Mouse (Mus musculus): ENCODE results near the gene Carf. TPM values are rescaled to one million over a fixed set of nuclear protein-coding genes. Genes with fewer than 3 reads are reported as not detected.
"Not testable (repeated sequence)": the region's sequence is repeated elsewhere in the genome, so short reads cannot be mapped to it uniquely, and the experiment has no call there.

The Carf gene
- polyA plus RNA-seq, 1 experiment from 2014 or later = 5.7 TPM

GRCm38 (mm10) chr1:60117721-60118455, 19.8 kb downstream of the Carf start:
- H3K9me3 ChIP-seq = no peaks in the 10 kb centered on the region
- no peaks in the 10 kb centered on the region for H3K27me3 ChIP-seq
- H3K4me2 ChIP-seq = no peak overlapping the region
- H3K9ac ChIP-seq = no peak overlapping the region
- H3K27ac ChIP-seq = no peak overlapping the region
- H3K36me3 ChIP-seq = no peaks in the 10 kb centered on the region
- no peaks in the 10 kb centered on the region for H3K4me1 ChIP-seq
- H3K4me3 ChIP-seq = no peak overlapping the region
- no peak for ATAC-seq (ENCODE audit: borderline replicate concordance, extremely low read depth, low FRiP score, low TSS enrichment)
- WGBS = 58% methylated on average over 7 of the region's 7 CpGs

GRCm38 (mm10) chr1:60137346-60137745, 39.3 kb downstream of the Carf start:
- Histone ChIP-seq H3K27ac (no peak overlapping the region), H3K4me1 (no peaks in the 10 kb centered on the region), H3K9me3 (no peaks in the 10 kb centered on the region), H3K36me3 (no peaks in the 10 kb centered on the region), H3K4me2 (no peak overlapping the region), H3K4me3 (no peak overlapping the region), H3K27me3 (no peaks in the 10 kb centered on the region), H3K9ac (no peak overlapping the region)
- ATAC-seq (ENCODE audit: borderline replicate concordance, extremely low read depth, low FRiP score, low TSS enrichment) = no peak
- 57% methylated on average over 9 of the region's 9 CpGs for WGBS

DNA sequence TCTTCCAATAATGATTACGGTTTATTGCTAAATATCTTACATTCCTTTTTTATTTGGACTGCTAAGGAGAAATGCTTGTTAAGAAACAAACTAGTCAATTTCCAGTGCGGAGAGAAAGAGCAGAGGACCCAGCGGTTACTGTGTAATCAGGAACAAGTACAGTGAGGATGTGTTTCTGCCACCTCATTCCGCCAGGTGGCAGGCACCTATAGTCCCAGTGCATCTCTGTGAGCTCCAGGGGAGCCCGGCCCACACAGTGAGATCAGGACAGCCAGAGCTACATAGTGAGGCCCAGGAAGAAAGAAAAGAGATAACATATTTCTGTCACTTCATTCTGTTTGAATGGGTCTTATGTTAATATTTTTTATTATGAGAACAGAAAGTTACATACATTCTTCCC, 54.7 kb downstream of the Carf start:
- Histone ChIP-seq H3K4me1 (no peaks in the 10 kb centered on the region), H3K27ac (no peak overlapping the region), H3K4me3 (no peak overlapping the region), H3K9ac (no peak overlapping the region), H3K4me2 (no peak overlapping the region), H3K36me3 (no peaks in the 10 kb centered on the region), H3K9me3 (no peaks in the 10 kb centered on the region), H3K27me3 (no peaks in the 10 kb centered on the region)
- 51% methylated on average over 5 of the region's 5 CpGs for WGBS
- ATAC-seq (ENCODE audit: borderline replicate concordance, extremely low read depth, low FRiP score, low TSS enrichment) = no peak

DNA sequence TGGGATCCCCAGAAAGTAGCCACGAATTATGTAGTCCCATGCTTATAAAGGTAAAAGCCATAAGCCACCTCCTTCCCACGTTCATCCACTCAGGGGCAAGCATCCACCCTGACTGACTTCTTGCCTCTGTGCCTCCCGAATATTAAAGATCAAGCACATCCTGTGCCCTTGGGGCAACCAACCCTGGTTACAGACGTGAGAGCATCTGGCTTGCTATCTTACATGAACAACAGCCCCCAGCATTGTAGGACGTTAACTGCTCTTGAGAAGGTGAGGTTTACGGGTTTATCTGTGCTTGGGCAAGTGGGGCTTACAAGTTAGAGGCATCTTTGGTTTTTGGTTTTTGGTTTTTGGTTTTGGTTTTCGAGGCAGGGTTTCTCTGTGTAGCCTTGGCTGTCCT, 58.6 kb downstream of the Carf start:
- Histone ChIP-seq H3K4me1 (no peaks in the 10 kb centered on the region), H3K27ac (no peak overlapping the region), H3K36me3 (no peaks in the 10 kb centered on the region), H3K4me3 (no peak overlapping the region), H3K9ac (no peak overlapping the region), H3K9me3 (no peaks in the 10 kb centered on the region), H3K27me3 (no peaks in the 10 kb centered on the region), H3K4me2 (no peak overlapping the region)
- WGBS = 81% methylated on average over 7 of the region's 7 CpGs
- no peak for ATAC-seq (ENCODE audit: borderline replicate concordance, extremely low read depth, low FRiP score, low TSS enrichment)

GRCm38 (mm10) chr1:60158411-60158810, 60.4 kb downstream of the Carf start:
- 45% methylated on average over 3 of the region's 3 CpGs for WGBS

DNA sequence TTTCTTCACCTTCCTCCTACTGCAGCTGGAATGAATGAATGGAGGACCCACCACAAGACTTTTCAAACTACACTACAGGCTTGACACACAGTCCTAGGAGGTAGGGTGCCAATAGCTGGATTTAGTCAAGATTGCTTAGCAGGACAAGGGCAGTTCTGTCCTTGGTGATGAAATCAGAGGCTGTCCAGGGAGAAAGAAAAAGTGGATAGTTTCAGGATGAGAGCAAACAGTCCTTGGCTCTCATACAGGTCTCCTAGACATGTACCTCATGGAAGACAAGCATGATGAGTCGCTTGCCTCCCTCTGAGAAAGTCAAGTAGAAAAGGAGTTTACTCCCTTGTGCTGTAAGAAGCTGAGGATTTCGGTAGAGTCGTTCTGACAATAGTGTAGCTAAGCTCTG, 65.6 kb downstream of the Carf start:
- no peak overlapping the region for H3K27ac ChIP-seq
- no peak overlapping the region for H3K4me3 ChIP-seq
- no peaks in the 10 kb centered on the region for H3K36me3 ChIP-seq
- WGBS = 84% methylated on average over 3 of the region's 3 CpGs
- H3K9me3 ChIP-seq = no peaks in the 10 kb centered on the region
- no peak overlapping the region for H3K9ac ChIP-seq
- no peak for ATAC-seq (ENCODE audit: borderline replicate concordance, extremely low read depth, low FRiP score, low TSS enrichment)
- no peak overlapping the region for H3K4me2 ChIP-seq
- H3K4me1 ChIP-seq = no peaks in the 10 kb centered on the region
- H3K27me3 ChIP-seq = no peaks in the 10 kb centered on the region

More at GRCm38 (mm10) chr1:60158411-60158810, 60.4 kb downstream of the Carf start:
- Histone ChIP-seq H3K4me1 (no peaks in the 10 kb centered on the region), H3K27me3 (no peaks in the 10 kb centered on the region), H3K9ac (no peak overlapping the region), H3K27ac (no peak overlapping the region), H3K36me3 (no peaks in the 10 kb centered on the region), H3K9me3 (no peaks in the 10 kb centered on the region), H3K4me2 (no peak overlapping the region), H3K4me3 (no peak overlapping the region)
- no peak for ATAC-seq (ENCODE audit: borderline replicate concordance, extremely low read depth, low FRiP score, low TSS enrichment)

DNA sequence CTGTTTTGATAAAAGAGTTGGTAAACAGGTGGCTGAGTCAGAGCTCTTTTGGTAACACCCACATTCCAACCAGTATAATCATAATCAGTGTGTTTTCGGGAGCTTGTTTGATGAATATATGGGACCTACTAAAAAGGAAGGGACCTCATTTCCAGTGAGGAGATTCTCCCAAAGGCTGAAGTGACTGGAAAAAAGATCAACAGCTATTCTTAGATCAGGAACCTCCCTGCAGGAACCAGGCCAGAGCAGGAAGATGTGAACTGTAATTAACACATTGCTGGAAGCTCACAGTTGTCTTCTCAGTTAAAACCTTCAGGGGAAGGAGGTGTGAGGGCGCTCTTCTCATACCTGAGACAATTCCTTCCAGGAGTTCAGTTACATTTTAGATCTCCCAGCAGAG, 71.6 kb downstream of the Carf start:
- H3K9me3 ChIP-seq = no peaks in the 10 kb centered on the region
- no peaks in the 10 kb centered on the region for H3K36me3 ChIP-seq
- no peak overlapping the region for H3K27ac ChIP-seq
- no peaks in the 10 kb centered on the region for H3K27me3 ChIP-seq
- no peak overlapping the region for H3K4me2 ChIP-seq
- WGBS = 66% methylated on average over 2 of the region's 2 CpGs
- H3K4me3 ChIP-seq = no peak overlapping the region
- no peak for ATAC-seq (ENCODE audit: borderline replicate concordance, extremely low read depth, low FRiP score, low TSS enrichment)
- H3K9ac ChIP-seq = no peak overlapping the region
- H3K4me1 ChIP-seq = no peaks in the 10 kb centered on the region

DNA sequence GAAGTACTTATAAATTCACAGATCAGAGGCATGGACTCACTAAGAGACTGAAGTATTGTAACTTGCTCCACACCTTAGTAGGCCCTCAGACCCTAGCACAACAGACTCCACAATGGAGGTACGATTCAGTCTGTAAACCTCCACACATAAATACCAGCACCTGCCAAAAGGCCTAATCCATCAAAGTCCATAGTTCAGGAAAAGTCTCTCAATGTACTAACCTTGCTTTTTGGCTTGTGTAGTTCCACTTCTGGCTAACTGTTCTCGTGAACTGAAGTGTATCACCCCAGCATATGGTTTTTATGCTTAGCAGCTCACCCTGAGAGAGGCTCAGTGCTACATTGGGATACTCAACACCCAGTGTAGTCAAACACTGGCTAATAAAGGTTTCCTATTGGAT, 72.2 kb downstream of the Carf start:
- Histone ChIP-seq H3K27ac (no peak overlapping the region), H3K4me2 (no peak overlapping the region), H3K36me3 (no peaks in the 10 kb centered on the region), H3K4me3 (no peak overlapping the region), H3K9ac (no peak overlapping the region), H3K27me3 (no peaks in the 10 kb centered on the region), H3K9me3 (no peaks in the 10 kb centered on the region), H3K4me1 (no peaks in the 10 kb centered on the region)
- WGBS = 56% methylated on average over 2 of the region's 2 CpGs
- no peak for ATAC-seq (ENCODE audit: borderline replicate concordance, extremely low read depth, low FRiP score, low TSS enrichment)

DNA sequence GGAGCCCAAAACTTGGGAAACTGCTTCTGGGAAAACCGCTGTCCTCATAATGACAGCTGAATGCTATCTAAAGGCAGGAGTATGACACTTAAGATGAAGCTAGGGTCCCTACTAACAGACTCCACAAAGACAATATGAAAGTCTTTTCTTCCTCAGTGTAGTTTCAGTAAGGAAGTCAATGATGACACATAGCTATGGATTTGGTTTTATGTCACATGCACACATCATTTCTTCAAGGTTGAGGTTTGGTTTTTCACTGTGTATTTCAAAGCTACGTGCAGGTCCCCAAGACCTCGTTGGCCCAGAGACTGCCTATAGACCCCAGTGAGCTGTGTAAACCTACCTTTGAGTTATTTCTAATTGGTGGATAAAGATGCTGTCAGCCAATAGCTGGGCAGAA, 75.1 kb downstream of the Carf start:
- H3K4me1 ChIP-seq = no peaks in the 10 kb centered on the region
- ATAC-seq (ENCODE audit: borderline replicate concordance, extremely low read depth, low FRiP score, low TSS enrichment) = no peak
- H3K36me3 ChIP-seq = no peaks in the 10 kb centered on the region
- no peak overlapping the region for H3K27ac ChIP-seq
- no peaks in the 10 kb centered on the region for H3K27me3 ChIP-seq
- no peaks in the 10 kb centered on the region for H3K9me3 ChIP-seq
- WGBS = 81% methylated on average over 3 of the region's 3 CpGs
- no peak overlapping the region for H3K4me2 ChIP-seq
- no peak overlapping the region for H3K4me3 ChIP-seq
- H3K9ac ChIP-seq = no peak overlapping the region

GRCm38 (mm10) chr1:60177814-60178213, 79.8 kb downstream of the Carf start:
- 72% methylated on average over 1 of the region's 1 CpGs for WGBS

GRCm38 (mm10) chr1:60179376-60179775, 81.3 kb downstream of the Carf start:
- peak overlapping the region; percentile 59 for H3K4me2 ChIP-seq
- H3K36me3 ChIP-seq = no peaks in the 10 kb centered on the region
- peak overlapping the region; percentile 87 for H3K4me3 ChIP-seq
- no peaks in the 10 kb centered on the region for H3K9me3 ChIP-seq
- H3K4me1 ChIP-seq = peaks cover 9% of the 10 kb centered on the region
- 18% methylated on average over 4 of the region's 4 CpGs for WGBS
- H3K27me3 ChIP-seq = no peaks in the 10 kb centered on the region
- no peak for ATAC-seq (ENCODE audit: borderline replicate concordance, extremely low read depth, low FRiP score, low TSS enrichment)
- H3K27ac ChIP-seq = peak overlapping the region; percentile 68
- H3K9ac ChIP-seq = peak overlapping the region; percentile 48

More at GRCm38 (mm10) chr1:60177814-60178213, 79.8 kb downstream of the Carf start:
- H3K27me3 ChIP-seq; H3K4me2 ChIP-seq; H3K9ac ChIP-seq; ATAC-seq (ENCODE audit: borderline replicate concordance, extremely low read depth, low FRiP score, low TSS enrichment); H3K4me1 ChIP-seq; H3K4me3 ChIP-seq; H3K36me3 ChIP-seq; H3K27ac ChIP-seq; H3K9me3 ChIP-seq: not testable (repeated sequence)

DNA sequence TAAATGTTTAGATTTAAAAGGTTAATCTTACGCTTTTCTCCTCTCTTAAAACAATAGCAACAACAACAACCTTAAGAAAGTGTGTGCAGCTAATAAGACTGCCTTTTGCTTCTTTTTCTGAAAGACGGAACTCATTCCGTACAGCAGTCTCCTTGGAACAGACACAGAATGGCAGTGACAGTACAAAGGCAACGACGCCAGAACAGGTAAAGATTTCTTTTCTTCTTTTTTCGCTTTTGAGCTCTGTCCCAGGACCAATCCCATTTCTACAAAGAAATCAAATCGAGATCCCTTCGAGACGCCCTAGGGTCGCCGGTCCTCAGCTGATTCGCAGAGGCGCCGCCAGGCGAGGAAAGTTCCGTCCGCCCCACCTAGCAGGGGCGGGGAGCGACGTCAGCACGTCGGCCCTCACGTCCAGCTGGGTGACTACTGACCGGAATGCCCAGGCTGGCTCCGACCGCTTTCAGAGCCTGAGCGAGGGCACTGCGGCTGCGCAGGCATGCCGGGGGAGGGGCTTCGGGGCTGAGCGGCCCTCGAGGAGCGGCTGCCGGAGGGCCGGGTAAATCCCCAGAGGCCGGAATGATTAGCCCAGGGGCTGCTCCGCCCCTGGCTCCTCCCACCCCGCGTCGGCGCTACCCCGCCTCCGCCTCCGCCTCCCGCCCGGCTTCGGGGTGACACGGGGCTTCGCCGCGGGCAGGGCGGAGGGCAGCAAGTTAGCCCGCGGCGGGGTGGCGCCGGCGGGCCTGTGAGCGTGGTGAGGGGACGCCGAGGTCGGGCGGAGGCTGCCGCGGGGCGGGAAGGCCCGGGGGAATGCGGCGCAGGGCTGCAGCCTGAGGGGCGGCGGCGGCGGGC, 82.1 kb downstream of the Carf start, which contains the start of gene Nbeal1:
Nbeal1 (plus strand) TSS at position 668 of the 852 bp plus-strand sequence.
- H3K4me3 ChIP-seq = peak within 1 kb of the TSS; percentile 87
- H3K4me2 ChIP-seq = peak within 1 kb of the TSS; percentile 59
- WGBS = under 1% methylated on average over 63 of the region's 74 CpGs
- no peaks in the 10 kb centered on the region for H3K36me3 ChIP-seq
- peak; percentile 99 for ATAC-seq (ENCODE audit: borderline replicate concordance, extremely low read depth, low FRiP score, low TSS enrichment)
- peak within 1 kb of the TSS; percentile 84 for H3K9ac ChIP-seq
- no peaks in the 10 kb centered on the region for H3K9me3 ChIP-seq
- no peaks in the 10 kb centered on the region for H3K27me3 ChIP-seq
- peaks cover 9% of the 10 kb centered on the region for H3K4me1 ChIP-seq
- peak within 1 kb of the TSS; percentile 98 for H3K27ac ChIP-seq
